Mouse (Mus musculus) limb, embryonic 13.5 days (tissue): ENCODE measurements around the gene Fam57a. TPM values are rescaled to one million over a fixed set of nuclear protein-coding genes. Genes with fewer than 3 reads are reported as not detected.
A peak's percentile ranks its signal among the peaks of the same experiment; 100 is the strongest.

ENCODE experiments used
- ATAC-seq: fragments of 200-750 bp; cut with Nextera tagmentation; 2 replicates; pipeline ENCODE4 v1.8.0; 2017; ENCODE audit warnings: low read depth, moderate number of reproducible peaks, moderate TSS enrichment; ENCODE audit not compliant: low FRiP score
- H3K27ac ChIP-seq: fragments of 300-500 bp; sonication (generic); 2 replicates; pipeline ENCODE4 v1.5.1; 2015; ENCODE audit warnings: inconsistent platforms, mild to moderate bottlenecking, moderate library complexity
- H3K27me3 ChIP-seq: fragments of 300-500 bp; sonication (generic); 2 replicates; pipeline ENCODE4 v1.6.1; 2015; ENCODE audit warnings: mild to moderate bottlenecking, inconsistent platforms
- H3K36me3 ChIP-seq: fragments of 300-500 bp; sonication (generic); 2 replicates; pipeline ENCODE4 v1.6.1; 2015; ENCODE audit warnings: inconsistent platforms, mild to moderate bottlenecking, moderate library complexity
- H3K4me1 ChIP-seq: fragments of 300-500 bp; sonication (generic); 2 replicates; pipeline ENCODE4 v1.6.1; 2015; ENCODE audit warnings: inconsistent platforms
- H3K4me2 ChIP-seq: fragments of 300-500 bp; sonication (generic); replicated peaks from 2 replicates; pipeline ENCODE4 v1.6.1; 2015; ENCODE audit warnings: inconsistent platforms, mild to moderate bottlenecking, moderate library complexity
- H3K4me3 ChIP-seq: fragments of 300-500 bp; sonication (generic); 2 replicates; pipeline ENCODE4 v1.5.1; 2015; ENCODE audit warnings: moderate library complexity, mild to moderate bottlenecking, inconsistent platforms
- H3K9ac ChIP-seq: fragments of 300-500 bp; sonication (generic); 2 replicates; pipeline ENCODE4 v1.6.1; 2015; ENCODE audit warnings: mild to moderate bottlenecking, inconsistent platforms
- H3K9me3 ChIP-seq: fragments of 300-500 bp; sonication (generic); 2 replicates; pipeline ENCODE4 v1.6.1; 2016; ENCODE audit warnings: inconsistent platforms
- WGBS: fragments of 180-500 bp; shearing (Covaris S2); methylation state at CpG from one replicate; pipeline ENCODE4 v1.1.7; 2015; 5-methylcytosine and 5-hydroxymethylcytosine counted together
- polyA plus RNA-seq: library from polyadenylated mRNA; unstranded; fragments of >200 nt; fragmentation: Nextera tagmentation; extraction: Ambion mirVana; gene quantifications from 2 replicates; pipeline ENCODE4 v1.2.1, GENCODE M21; 2015

Fam57a gene
- polyA plus RNA-seq, 1 experiment from 2014 or later: 29.9 TPM

DNA sequence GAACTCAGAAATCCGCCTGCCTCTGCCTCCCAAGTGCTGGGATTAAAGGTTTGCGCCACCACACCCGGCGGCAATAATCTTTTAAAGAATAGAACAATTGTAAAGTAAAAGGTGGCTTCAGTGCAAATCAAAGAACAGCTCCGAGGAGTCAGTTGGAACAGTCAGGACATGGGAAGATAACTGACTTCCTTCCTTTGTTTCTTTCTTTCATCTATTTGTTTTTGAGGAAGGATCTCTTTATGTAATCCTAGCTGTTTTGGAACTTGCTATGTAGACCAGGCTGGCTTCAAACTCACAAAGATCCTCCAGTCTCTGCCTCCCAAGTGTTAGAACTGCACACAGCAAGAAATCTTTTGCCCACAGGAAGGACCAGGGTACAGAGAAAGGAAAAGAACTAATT, 45.2 kb downstream of the Fam57a start:
- no peak for ATAC-seq
- Histone ChIP-seq H3K4me2 (no peak overlapping the region), H3K4me3 (no peak overlapping the region), H3K9me3 (no peaks in the 10 kb centered on the region), H3K27ac (no peak overlapping the region), H3K27me3 (no peaks in the 10 kb centered on the region), H3K4me1 (no peaks in the 10 kb centered on the region), H3K36me3 (peaks cover 59% of the 10 kb centered on the region), H3K9ac (no peak overlapping the region)
- 93% methylated on average over 5 of the region's 5 CpGs for WGBS

DNA sequence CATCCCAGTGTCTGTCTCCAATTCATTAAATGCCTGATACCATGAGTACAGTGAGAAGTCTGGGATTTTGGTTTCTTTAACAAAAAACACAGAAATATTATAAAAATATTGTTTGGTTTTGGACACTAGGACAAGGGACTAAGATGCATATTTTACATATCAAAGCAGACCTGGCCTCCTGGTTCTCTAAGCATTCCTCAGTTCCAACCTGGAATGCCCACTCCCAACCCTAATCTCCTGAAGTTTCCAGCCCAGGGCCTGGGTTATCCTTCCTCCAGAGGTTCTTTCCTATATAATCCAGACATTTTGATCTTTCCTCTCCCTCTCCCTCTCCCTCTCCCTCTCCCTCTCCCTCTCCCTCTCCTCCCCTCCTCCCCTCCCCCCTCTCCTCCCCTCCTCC, 45.6 kb downstream of the Fam57a start:
- H3K9ac ChIP-seq: no peak overlapping the region
- H3K36me3 ChIP-seq: peaks cover 55% of the 10 kb centered on the region
- no peak overlapping the region for H3K27ac ChIP-seq
- H3K9me3 ChIP-seq: no peaks in the 10 kb centered on the region
- no peak for ATAC-seq
- H3K27me3 ChIP-seq: no peaks in the 10 kb centered on the region
- H3K4me1 ChIP-seq: no peaks in the 10 kb centered on the region
- no peak overlapping the region for H3K4me2 ChIP-seq
- no peak overlapping the region for H3K4me3 ChIP-seq

DNA sequence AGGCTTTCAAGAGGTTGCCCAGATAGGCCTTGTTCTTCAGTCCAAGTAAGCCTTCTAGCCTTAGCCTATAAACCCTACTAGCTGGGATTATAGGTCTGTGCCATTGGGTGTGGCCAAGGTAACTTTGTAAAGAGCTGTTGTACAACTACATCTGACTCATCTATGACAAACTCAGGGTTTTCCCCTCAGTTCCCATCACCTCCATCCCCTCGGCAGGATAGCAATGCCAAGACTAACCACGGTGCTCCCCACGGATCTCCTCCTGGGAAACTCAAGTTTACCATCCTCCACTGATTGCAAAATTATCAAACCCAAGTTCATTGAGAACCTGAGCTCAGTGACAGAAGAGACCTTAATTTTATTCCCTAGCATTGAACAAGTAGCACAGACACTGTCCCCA, 56.7 kb downstream of the Fam57a start:
- Histone ChIP-seq H3K4me2 (no peak overlapping the region), H3K36me3 (peaks cover 77% of the 10 kb centered on the region), H3K27ac (no peak overlapping the region), H3K4me1 (no peaks in the 10 kb centered on the region), H3K27me3 (no peaks in the 10 kb centered on the region), H3K4me3 (no peak overlapping the region), H3K9ac (no peak overlapping the region), H3K9me3 (no peaks in the 10 kb centered on the region)
- 86% methylated on average over 3 of the region's 3 CpGs for WGBS
- no peak for ATAC-seq

DNA sequence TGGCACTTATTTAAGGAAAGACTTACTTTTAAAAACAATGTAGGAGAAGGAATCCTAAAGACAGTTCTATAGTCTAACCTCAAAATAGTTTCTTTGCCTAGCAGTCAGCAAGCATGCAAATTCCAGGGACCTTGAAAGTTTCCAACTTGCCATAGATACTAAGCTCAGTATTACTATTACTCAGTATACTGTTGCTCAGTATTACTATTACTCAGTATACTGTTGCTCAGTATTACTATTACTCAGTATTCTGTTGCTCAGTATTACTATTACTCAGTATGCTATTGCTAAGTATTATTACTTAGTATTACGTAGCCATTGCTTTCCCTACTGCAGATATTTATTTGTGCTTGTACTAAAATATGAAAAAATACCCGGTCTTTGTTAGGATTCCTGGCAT, 60.3 kb downstream of the Fam57a start:
- H3K27me3 ChIP-seq: no peaks in the 10 kb centered on the region
- no peak overlapping the region for H3K4me3 ChIP-seq
- 94% methylated on average over 2 of the region's 2 CpGs for WGBS
- H3K9ac ChIP-seq: no peak overlapping the region
- peaks cover 48% of the 10 kb centered on the region for H3K36me3 ChIP-seq
- no peak overlapping the region for H3K4me2 ChIP-seq
- no peaks in the 10 kb centered on the region for H3K9me3 ChIP-seq
- H3K4me1 ChIP-seq: peaks cover 18% of the 10 kb centered on the region
- no peak overlapping the region for H3K27ac ChIP-seq
- no peak for ATAC-seq

DNA sequence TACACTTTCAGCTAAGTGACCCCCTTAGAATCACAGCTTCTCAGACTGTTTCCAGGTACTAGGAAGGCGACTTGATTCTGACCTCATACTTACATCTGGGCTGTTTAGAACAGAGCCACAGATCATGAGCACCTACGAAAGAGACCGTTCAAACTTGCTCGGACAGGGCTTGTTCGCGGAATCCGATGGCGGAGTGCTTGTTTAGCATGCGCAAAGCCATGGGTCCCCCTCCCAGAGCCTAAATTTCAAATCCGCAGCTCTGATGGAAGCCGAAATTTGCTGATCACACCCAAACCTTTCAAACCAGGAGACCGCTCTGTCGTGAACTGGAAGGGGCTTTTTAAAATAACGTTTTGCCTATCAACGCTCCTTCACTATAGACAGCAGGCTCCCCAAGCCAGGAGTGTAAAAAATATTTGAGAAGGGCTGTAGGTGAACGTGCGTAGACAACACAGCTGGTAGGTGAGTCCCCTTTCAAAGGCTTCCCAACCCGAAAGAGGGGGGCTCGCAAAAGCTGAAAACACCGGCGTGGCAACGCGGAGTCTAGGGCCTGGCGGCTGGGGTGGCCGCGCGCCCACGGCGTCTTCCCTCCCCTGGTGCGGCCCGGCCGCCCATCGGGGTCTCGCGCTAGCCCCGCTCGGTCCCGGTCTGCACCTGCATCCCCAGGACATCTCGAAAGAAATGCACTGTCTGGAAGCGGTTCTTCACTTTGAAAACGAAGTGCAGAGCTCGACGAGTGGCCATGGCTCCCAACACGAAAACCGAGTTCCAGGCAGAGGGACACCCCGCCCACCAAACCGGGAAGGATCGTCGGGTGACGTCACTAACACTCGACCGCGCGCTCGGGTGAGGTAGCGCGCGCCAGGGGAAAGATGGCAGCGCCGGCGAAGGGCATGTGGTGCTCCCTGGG, 63.7 kb downstream of the Fam57a start, which contains the start of the genes Mrm3 and Glod4:
Gene Mrm3 (plus strand): TSS at position 815 of the 910 bp plus-strand sequence.
Gene Glod4 (minus strand): TSS at position 825 of the 910 bp plus-strand sequence.
- H3K36me3 ChIP-seq: peaks cover 22% of the 10 kb centered on the region
- under 1% methylated on average over 61 of the region's 61 CpGs for WGBS
- peak within 1 kb of the TSS; percentile 78 for H3K27ac ChIP-seq
- peak within 1 kb of the TSS; percentile 87 for H3K9ac ChIP-seq
- H3K9me3 ChIP-seq: no peaks in the 10 kb centered on the region
- peak within 1 kb of the TSS; percentile 92 for H3K4me2 ChIP-seq
- H3K4me1 ChIP-seq: peaks cover 22% of the 10 kb centered on the region
- H3K27me3 ChIP-seq: no peaks in the 10 kb centered on the region
- peak within 1 kb of the TSS; percentile 90 for H3K4me3 ChIP-seq
- peak; percentile 81 for ATAC-seq

DNA sequence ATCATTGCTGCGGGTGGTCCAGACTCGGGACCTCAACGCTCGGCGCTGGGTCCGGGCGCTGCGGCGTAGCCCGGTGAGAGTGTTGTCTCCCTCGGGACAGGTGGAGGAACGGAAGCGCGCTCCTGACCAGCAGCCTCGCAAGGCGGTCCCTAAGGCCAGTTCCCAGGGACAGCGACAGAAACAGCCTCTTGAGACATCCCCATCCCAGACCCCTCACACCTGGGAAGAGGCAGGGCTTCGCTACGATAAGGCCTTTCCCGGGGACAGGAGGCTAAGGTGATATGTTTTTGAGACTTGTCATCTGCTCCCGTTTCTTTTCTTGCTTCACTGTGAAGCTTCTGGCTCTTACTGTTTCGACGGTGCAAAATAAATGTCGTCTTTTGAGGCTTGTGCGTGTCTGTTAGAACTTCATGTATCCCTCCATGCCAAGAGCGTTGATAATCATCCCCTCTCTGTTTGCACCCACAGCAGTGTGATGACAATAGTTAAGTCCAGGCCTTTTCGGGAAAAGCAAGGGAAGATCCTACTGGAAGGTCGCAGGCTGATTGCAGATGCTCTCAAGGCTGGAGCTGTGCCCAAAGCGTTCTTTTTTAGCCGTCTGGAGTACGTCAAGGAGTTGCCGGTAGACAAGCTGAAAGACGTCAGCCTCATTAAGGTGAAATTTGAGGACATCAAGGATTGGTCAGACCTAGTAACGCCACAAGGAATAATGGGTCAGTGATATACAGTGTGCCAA, 64.5 kb downstream of the Fam57a start:
- Histone ChIP-seq H3K36me3 (peaks cover 26% of the 10 kb centered on the region), H3K27ac (no peak overlapping the region; the same call in 1 of the 2 replicates), H3K9me3 (no peaks in the 10 kb centered on the region), H3K27me3 (no peaks in the 10 kb centered on the region), H3K4me3 (peak overlapping the region; percentile 90), H3K9ac (peak overlapping the region; percentile 87), H3K4me2 (peak overlapping the region; percentile 92), H3K4me1 (peaks cover 22% of the 10 kb centered on the region)
- ATAC-seq: no peak
- WGBS: 1% methylated on average over 34 of the region's 34 CpGs

DNA sequence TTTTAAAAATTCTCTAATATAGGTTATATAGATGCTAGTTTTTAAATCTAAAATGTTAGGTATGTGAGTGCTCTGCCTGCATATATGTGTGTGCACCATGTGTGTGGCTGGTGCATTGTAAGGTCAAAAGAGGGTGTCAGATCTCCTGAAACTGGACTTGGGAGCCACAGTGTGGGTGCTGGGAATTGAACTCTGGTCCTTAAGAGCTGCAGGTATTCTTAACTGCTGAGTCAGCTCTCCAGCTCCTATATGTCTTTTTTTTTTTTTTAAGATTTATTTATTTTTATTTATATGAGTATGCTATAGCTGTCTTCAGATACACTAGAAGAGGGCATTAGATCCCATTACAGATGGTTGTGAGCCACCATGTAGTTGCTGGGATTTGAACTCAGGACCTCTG, 67.0 kb downstream of the Fam57a start:
- H3K9me3 ChIP-seq: no peaks in the 10 kb centered on the region
- H3K36me3 ChIP-seq: peaks cover 23% of the 10 kb centered on the region
- ATAC-seq: no peak
- H3K4me1 ChIP-seq: peaks cover 22% of the 10 kb centered on the region
- H3K4me2 ChIP-seq: no peak overlapping the region
- no peaks in the 10 kb centered on the region for H3K27me3 ChIP-seq
- H3K9ac ChIP-seq: no peak overlapping the region
- H3K27ac ChIP-seq: no peak overlapping the region
- no peak overlapping the region for H3K4me3 ChIP-seq

DNA sequence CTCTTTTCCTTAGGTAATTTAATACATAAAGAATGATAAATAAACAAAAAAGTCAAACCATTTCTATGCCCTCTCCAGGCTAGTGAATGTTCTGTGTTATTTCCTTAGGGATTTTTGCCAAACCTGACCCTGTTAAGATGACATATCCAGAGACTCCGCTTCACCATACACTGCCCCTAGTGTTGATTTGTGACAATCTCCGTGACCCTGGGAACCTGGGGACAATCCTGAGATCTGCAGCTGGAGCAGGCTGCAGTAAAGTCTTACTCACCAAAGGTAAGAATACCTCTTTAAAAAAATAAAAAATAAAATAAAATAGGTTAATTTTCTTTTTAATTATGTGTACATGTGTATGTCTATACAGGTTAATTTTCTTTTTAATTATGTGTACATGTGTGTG, 67.8 kb downstream of the Fam57a start:
- Histone ChIP-seq H3K9ac (no peak overlapping the region), H3K4me1 (peaks cover 17% of the 10 kb centered on the region), H3K4me3 (no peak overlapping the region), H3K4me2 (no peak overlapping the region), H3K36me3 (peaks cover 23% of the 10 kb centered on the region), H3K27ac (no peak overlapping the region), H3K9me3 (no peaks in the 10 kb centered on the region), H3K27me3 (no peaks in the 10 kb centered on the region)
- 45% methylated on average over 2 of the region's 2 CpGs for WGBS
- no peak for ATAC-seq

DNA sequence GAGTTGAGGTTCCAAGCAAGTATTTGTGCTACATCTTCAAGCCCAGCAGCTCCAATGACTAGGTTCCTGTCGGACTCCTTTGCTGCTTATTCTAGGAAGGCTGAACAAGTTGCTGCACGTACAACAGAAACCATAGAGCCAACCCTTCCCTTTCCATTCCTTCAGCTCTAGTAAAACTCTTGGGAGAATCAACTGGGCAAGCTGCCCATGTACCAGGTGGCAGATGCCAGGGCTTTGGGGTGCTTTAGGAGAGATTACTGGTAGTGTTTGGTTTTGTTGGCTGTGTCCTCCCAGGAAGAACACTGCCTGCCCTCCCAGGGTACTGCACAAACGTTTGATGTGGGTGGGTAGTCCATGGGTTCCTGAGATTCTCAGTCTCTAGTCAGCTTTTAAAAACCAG, 72.6 kb downstream of the Fam57a start:
- Histone ChIP-seq H3K4me1 (peaks cover 33% of the 10 kb centered on the region), H3K9me3 (no peaks in the 10 kb centered on the region), H3K4me3 (no peak overlapping the region), H3K27me3 (no peaks in the 10 kb centered on the region), H3K36me3 (peaks cover 25% of the 10 kb centered on the region), H3K9ac (no peak overlapping the region), H3K4me2 (no peak overlapping the region), H3K27ac (no peak overlapping the region)
- 53% methylated on average over 3 of the region's 3 CpGs for WGBS
- no peak for ATAC-seq

DNA sequence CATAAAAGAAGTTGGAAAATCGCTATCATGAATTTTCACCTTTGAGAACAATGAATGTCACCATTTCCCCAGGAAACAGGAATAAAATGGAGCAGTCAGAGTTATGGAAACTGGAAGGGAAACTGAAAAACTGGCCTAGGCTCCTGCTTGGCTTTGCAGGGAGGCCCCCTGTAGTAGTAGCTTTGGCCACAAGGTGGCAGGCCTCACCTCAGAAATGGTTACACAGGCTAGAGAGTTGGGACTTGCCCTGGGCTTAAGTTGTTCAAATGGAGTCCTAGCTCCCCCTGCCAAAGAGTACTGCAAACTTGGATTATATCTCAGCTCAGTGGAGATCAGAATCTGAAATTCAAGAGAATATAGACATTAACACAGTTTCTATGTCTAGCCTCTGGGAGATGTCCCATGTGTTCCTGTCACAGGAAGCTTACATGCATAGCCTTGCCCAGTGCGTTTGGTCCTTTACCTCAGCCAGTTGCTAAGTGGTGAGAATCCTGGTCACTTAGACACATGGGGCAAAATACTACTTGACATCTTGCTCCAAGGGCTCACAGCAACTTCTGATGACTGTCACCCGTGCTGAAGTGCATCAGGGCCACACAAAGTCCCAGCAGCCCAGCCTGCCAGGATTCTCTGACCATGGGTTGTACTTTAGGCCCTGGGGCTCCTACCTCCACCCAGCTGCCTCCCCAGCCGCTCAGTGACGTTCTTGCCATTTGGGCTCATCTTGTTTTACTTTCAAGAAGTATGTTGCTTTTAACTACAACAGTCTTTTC, 73.9 kb downstream of the Fam57a start:
- Histone ChIP-seq H3K36me3 (peaks cover 30% of the 10 kb centered on the region), H3K27ac (peak overlapping the region; percentile 3; the same call in 1 of the 2 replicates), H3K4me3 (no peak overlapping the region), H3K4me2 (no peak overlapping the region), H3K4me1 (peaks cover 40% of the 10 kb centered on the region), H3K9ac (no peak overlapping the region), H3K9me3 (no peaks in the 10 kb centered on the region), H3K27me3 (no peaks in the 10 kb centered on the region)
- peak; percentile 70; the same call in 1 of the 2 replicates for ATAC-seq
- 46% methylated on average over 5 of the region's 5 CpGs for WGBS

DNA sequence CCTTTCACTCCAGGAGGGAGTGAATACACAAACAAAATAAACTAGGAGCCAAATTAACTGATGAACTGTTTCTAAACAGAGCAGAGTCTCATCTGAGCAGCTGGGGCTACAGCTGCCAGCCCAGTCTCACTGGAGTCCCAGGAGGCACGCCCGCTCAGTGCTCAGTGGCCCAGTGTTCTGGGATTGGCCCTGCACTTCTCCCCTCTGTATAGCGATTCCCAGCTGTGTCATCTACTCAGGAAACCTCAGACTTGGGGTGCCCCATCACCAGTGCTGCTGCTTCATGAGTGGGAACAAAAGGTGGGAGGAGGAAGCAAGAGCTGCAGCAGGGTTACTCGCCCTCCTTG, 74.4 kb downstream of the Fam57a start:
- no peak overlapping the region for H3K4me2 ChIP-seq
- 0 out of 2 replicates have a peak overlapping the region, but pooled peaks have one; percentile 0 for H3K9ac ChIP-seq
- peaks cover 31% of the 10 kb centered on the region for H3K36me3 ChIP-seq
- peaks cover 40% of the 10 kb centered on the region for H3K4me1 ChIP-seq
- 72% methylated on average over 4 of the region's 4 CpGs for WGBS
- no peaks in the 10 kb centered on the region for H3K27me3 ChIP-seq
- no peak for ATAC-seq
- H3K4me3 ChIP-seq: no peak overlapping the region
- no peak overlapping the region for H3K27ac ChIP-seq
- H3K9me3 ChIP-seq: no peaks in the 10 kb centered on the region
